Mouse (Mus musculus): ENCODE measurements around the gene Nfkbil1.

DNA sequence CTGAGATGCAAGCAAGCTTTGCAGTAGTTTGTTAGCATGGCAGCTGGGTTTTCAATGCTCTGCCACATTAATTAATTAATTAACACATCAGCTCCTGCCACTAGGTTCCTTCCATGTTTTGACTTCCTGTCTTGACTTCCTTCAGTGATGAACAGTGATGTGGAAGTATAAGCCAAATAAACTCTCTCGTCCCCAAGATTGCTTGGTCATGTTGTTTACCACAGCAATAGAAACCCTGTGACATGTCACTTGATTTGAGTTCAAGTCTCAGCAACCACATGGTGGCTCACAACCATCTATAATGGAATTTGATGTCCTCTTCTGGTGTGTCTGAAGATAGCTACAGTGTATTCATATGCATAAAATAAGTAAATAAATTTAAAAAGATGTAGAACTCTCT, 21.8 kb upstream of the Nfkbil1 start:
- TF ChIP-seq CTCF (IDR thresholded peaks at IDR 0.05; ENCODE audit: low read depth, low read length) = no peak
- no peak for TF ChIP-seq POLR2A (IDR thresholded peaks at IDR 0.05; ENCODE audit: borderline replicate concordance, low read depth, low read length)

Measured in bone marrow macrophage, adult 2 months (primary cell).